Mouse (Mus musculus) megakaryocyte, embryonic 14.5 days (primary cell): ENCODE results near the gene Higd1a.

Experiments used
- FLI1 ChIP-seq: IDR thresholded peaks from 2 replicates; pipeline ENCODE4 v1.6.1; 2012; ENCODE audit warnings: low read length, inconsistent platforms, mixed read lengths
- GATA1 ChIP-seq: IDR thresholded peaks from 3 replicates; pipeline ENCODE4 v1.6.1; 2012; ENCODE audit warnings: mixed read lengths, low read length, inconsistent platforms, borderline replicate concordance

DNA sequence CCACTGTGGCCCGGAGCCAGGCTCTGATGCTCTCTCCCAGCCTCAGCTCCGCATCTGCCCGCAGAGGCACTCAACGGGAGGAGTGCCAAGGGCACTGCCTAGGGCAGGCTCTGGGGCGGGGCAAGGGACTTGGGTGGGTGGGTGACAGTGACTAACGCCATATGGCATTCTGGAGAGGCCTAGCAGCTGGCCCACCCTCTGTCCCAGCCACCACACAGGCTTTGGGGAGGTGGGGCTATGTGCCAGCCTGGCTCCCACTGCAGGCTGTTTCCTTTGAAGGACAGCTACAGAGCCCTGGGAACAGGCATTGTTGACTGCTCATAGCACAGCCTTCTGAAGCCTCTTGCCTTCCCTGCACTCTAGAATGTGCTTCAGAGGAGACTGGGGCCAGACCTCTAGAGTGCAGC, 35.6 kb downstream of the Higd1a start:
- TF ChIP-seq GATA1 (no peak), FLI1 (no peak)
